Mouse (Mus musculus) embryonic fibroblast, embryonic 13.5 days (primary cell): Measurements from ENCODE around the gene Olfr1242. TPM values are rescaled to one million over a fixed set of nuclear protein-coding genes. Genes with fewer than 3 reads are reported as not detected.

Experiments
- H3K27ac ChIP-seq: 2 replicates; pipeline ENCODE4 v1.5.1; 2012; ENCODE audit warnings: low read length, control low read depth, inconsistent platforms; ENCODE audit not compliant: insufficient read depth
- H3K4me1 ChIP-seq: 2 replicates; pipeline ENCODE4 v1.6.1; 2011; ENCODE audit warnings: low read length; ENCODE audit not compliant: control insufficient read depth, insufficient read depth
- H3K4me3 ChIP-seq: 2 replicates; pipeline ENCODE4 v1.5.1; 2011; ENCODE audit warnings: mild to moderate bottlenecking, control low read depth, low read length; ENCODE audit not compliant: insufficient read depth
- CTCF ChIP-seq: IDR thresholded peaks from 2 replicates; pipeline ENCODE4 v1.5.1; 2011; ENCODE audit warnings: mild to moderate bottlenecking, control low read depth, low read length, moderate library complexity, borderline replicate concordance; ENCODE audit not compliant: insufficient read depth
- POLR2A ChIP-seq: IDR thresholded peaks from 2 replicates; pipeline ENCODE4 v1.6.1; 2011; ENCODE audit warnings: low read depth, mild to moderate bottlenecking, control low read depth, low read length, moderate library complexity
- polyA plus RNA-seq: library from polyadenylated mRNA; stranded (reverse); fragments of >200 nt; gene quantifications from 2 replicates; pipeline ENCODE4 v1.2.4, GENCODE M21; 2011; ENCODE audit warnings: low read depth; ENCODE audit not compliant: missing spikeins, insufficient read length

Gene Olfr1242
- polyA plus RNA-seq, result not detected in 2 replicates

DNA sequence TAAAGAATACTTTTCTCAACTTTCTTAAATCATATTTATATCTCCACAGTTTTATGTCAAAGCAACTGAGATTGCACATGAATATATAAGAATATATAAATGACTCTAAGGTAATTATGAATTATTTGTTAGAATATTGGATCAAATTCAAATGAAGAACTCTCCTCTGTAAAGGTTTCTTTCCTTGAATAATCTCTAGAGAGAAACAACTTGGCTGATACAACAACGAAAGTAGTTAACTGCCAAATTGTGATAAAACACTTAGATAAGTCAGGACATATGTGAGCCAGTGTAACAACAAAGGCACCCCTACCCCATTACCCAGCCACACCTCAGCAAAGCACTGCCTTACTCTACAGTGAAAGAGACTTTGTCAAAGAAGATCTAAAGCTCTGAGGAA is at the start of gene Olfr1242:
Gene Olfr1242 (minus strand): TSS at position 101 of the 400 bp plus-strand sequence.
- no peak within 1 kb of the TSS for H3K27ac ChIP-seq
- TF ChIP-seq POLR2A, result no peak
- no peak for TF ChIP-seq CTCF
- H3K4me3 ChIP-seq, result no peak within 1 kb of the TSS
- no peaks in the 10 kb centered on the region for H3K4me1 ChIP-seq

DNA sequence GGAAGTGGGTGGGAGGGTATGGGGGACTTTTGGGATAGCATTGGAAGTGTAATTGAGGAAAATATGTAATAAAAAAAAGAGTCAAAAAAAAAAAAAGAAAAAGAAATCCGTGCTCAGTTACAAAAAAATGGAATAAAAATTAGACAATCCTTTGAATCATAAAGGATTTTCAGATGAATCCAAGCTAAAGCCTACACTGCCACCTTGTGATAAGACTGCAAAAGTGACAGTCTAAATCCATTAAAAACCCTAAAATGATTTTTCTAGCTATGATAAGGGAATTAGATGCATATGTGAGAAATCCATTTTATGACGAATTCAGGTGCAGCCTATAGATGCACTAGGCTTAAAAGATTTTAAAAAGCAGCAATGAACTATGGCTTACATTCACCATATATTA is 46.4 kb upstream of the Olfr1242 start:
- no peaks in the 10 kb centered on the region for H3K4me1 ChIP-seq
- H3K4me3 ChIP-seq, result no peak overlapping the region
- no peak overlapping the region for H3K27ac ChIP-seq
- TF ChIP-seq CTCF (no peak), POLR2A (no peak)

DNA sequence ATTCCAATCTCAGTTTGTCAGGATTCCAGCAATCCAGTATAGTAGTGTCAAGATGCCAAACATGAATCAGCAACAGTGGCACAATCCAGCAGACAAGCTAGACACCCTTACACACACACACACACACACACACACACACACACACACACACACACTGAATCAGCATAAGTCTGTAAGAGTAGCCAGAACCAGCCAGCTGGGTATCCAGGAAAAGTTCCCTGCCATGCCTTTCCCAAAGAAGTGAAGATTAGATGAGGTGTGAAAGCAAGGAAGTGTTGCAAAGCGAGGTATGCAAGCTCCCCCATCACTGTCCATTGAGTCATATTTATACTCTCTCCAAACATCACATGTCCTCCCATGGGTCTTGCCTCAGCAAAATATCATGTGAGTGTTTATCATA is 41.8 kb upstream of the Olfr1242 start:
- H3K4me3 ChIP-seq, result no peak overlapping the region
- TF ChIP-seq CTCF, result no peak
- TF ChIP-seq POLR2A, result no peak
- no peaks in the 10 kb centered on the region for H3K4me1 ChIP-seq
- no peak overlapping the region for H3K27ac ChIP-seq

- Histone ChIP-seq H3K27ac (no peak within 1 kb of the TSS), H3K4me3 (no peak within 1 kb of the TSS), H3K4me1 (no peaks in the 10 kb centered on the region)
- TF ChIP-seq POLR2A (no peak), CTCF (no peak)
These were observed 33.3 kb upstream of the Olfr1242 start, which contains the start of gene Olfr1243 for GRCm38 (mm10) chr2:89531387-89531786. Olfr1243 (minus strand) TSS chr2:89531487.

- no peak within 1 kb of the TSS for H3K27ac ChIP-seq
- H3K4me1 ChIP-seq, result no peaks in the 10 kb centered on the region
- no peak for TF ChIP-seq CTCF
- TF ChIP-seq POLR2A, result no peak
- H3K4me3 ChIP-seq, result no peak within 1 kb of the TSS
These were observed 11.1 kb downstream of the Olfr1242 start, which contains the start of gene Olfr1241 for GRCm38 (mm10) chr2:89487026-89487425. Olfr1241 (minus strand) TSS chr2:89487126.

DNA sequence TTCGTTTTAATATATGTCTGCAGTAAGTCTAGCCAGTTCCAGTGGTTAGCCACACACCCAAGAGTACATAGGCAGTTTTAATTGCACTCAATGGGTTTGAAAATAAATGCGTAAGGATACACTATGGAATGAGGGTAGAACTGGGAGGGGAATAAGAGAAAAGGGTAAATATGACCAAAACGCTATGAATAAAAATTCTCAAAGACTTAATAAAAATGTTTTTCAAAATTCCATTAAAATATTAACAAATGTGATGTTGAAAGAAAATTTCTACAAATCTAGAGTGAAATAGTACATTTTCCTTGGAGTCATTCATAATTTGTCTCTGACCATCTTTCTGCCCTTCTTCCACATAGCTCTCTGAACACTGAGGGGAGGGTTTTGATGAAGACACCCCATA is 55.2 kb downstream of the Olfr1242 start, which contains the start of gene Olfr1240:
Gene Olfr1240 (minus strand): TSS at position 101 of the 400 bp plus-strand sequence.
- Histone ChIP-seq H3K4me1 (no peaks in the 10 kb centered on the region), H3K4me3 (no peak within 1 kb of the TSS), H3K27ac (no peak within 1 kb of the TSS)
- TF ChIP-seq POLR2A (no peak), CTCF (no peak)

Other genes with a start within 250 kb of the Olfr1242 start
- gene Olfr1228, start 244.3 kb downstream of the Olfr1242 start, polyA plus RNA-seq, result not detected in 2 replicates
- gene Olfr1229, start 210.3 kb downstream of the Olfr1242 start, polyA plus RNA-seq, result not detected in 2 replicates
- gene Olfr1230, start 201.1 kb downstream of the Olfr1242 start, polyA plus RNA-seq, result not detected in 2 replicates
- not detected in 2 replicates for gene Olfr1231, start 191.3 kb downstream of the Olfr1242 start, polyA plus RNA-seq
- gene Olfr1232, start 168.7 kb downstream of the Olfr1242 start, polyA plus RNA-seq, result not detected in 2 replicates
- not detected in 2 replicates for gene Olfr1233, start 155.9 kb downstream of the Olfr1242 start, polyA plus RNA-seq
- not detected in 2 replicates for gene Olfr1234, start 133.5 kb downstream of the Olfr1242 start, polyA plus RNA-seq
- not detected in 2 replicates for gene Olfr1238, start 88.7 kb downstream of the Olfr1242 start, polyA plus RNA-seq
- not detected in 2 replicates for gene Olfr1239, start 77.9 kb downstream of the Olfr1242 start, polyA plus RNA-seq
- not detected in 2 replicates for gene Olfr1240, start 55.3 kb downstream of the Olfr1242 start, polyA plus RNA-seq
- not detected in 2 replicates for gene Olfr1241, start 11.2 kb downstream of the Olfr1242 start, polyA plus RNA-seq
- not detected in 2 replicates for gene Olfr1243, start 33.2 kb upstream of the Olfr1242 start, polyA plus RNA-seq
- gene Olfr1245, start 80.1 kb upstream of the Olfr1242 start, polyA plus RNA-seq, result not detected in 2 replicates
- gene Olfr1246, start 94.8 kb upstream of the Olfr1242 start, polyA plus RNA-seq, result not detected in 2 replicates
- not detected in 2 replicates for gene Olfr1247, start 115.8 kb upstream of the Olfr1242 start, polyA plus RNA-seq
- not detected in 2 replicates for gene Olfr1248, start 119.9 kb upstream of the Olfr1242 start, polyA plus RNA-seq
- not detected in 2 replicates for gene Olfr1249, start 136.6 kb upstream of the Olfr1242 start, polyA plus RNA-seq
- gene Olfr1250, start 163.1 kb upstream of the Olfr1242 start, polyA plus RNA-seq, result not detected in 2 replicates
- not detected in 2 replicates for gene Olfr1251, start 173.6 kb upstream of the Olfr1242 start, polyA plus RNA-seq
- not detected in 2 replicates for gene Olfr1252, start 226.7 kb upstream of the Olfr1242 start, polyA plus RNA-seq